Mouse (Mus musculus) neutrophil, adult 65 days (primary cell): ENCODE results near the gene Ephx3. TPM values are rescaled to one million over a fixed set of nuclear protein-coding genes. Genes with fewer than 3 reads are reported as not detected.

Experiments
- total RNA-seq: library from RNA; stranded (reverse); gene quantifications from 2 replicates; pipeline ENCODE4 v1.2.4, GENCODE M21; 2023

Gene Ephx3
- total RNA-seq = not detected in 2 replicates

DNA sequence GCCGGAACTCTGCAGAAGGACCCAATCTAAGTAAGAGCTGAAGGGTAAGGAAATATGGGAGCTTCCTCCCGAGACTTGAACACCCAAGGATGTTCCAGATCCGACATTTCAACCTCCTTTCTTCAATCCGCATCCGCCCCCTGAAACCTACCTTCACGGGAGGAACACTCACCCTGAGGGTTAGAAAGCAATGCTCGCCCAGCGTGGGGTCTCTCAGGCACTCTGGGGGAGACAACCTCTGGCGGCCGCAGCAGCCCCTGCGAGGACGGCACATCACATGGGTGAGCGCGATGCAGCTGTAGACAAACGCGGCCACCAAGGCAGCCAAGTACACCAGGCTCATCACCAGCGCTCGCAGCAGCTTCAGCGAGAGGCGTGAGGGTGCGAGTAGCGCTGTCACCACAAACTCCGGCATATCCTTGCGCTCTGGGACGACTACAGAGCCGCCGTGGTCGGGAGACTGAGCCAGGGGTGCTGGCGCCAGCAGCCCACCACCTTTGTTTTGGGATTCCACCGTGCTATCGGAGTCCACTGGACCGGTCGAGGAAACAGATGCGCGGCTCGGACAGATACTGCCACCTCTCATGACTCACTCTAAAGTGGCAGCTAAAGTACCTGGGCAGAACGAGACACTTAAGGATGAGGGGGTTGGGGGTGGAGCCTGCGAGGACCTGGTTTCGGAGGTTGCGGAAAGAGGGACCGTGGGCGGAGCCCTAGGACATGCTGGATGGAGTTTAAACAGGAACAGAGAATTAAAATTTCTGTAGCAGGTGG, at the start of gene Ephx3:
Gene Ephx3, minus strand, starts transcription at position 687 of the 774 bp plus-strand sequence.

DNA sequence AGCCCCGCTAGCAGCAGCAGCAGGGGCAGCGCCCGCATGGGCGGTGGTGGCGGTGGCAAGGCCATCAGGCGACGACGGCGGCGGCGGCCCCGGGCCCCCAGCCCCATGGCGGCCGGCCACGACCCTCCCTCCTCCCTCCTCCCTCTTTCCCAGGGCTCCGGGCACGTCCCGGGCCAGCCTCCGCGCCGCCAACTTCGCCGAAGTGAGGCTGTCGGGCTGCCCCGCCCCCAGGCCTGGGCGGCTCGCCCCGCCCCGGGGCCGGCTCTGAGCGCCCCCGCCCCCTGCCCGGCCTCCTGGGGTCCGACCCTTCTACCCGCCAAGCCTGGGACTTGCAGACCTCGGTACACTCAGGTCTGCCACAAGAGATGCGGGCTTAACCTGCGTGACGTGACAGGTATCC, 22.7 kb downstream of the Ephx3 start, which contains the start of gene Notch3:
Gene Notch3, minus strand, starts transcription at position 166 of the 400 bp plus-strand sequence.

Other genes with a start within 250 kb of the Ephx3 start
- 52.5 and 93.8 TPM in 2 replicates for gene Rrp1b, start 153.4 kb downstream of the Ephx3 start, total RNA-seq
- gene Hsf2bp, start 153.2 kb downstream of the Ephx3 start, total RNA-seq = not detected in 2 replicates
- 0.05 and 0.25 TPM in 2 replicates for gene Notch3, start 22.7 kb downstream of the Ephx3 start, total RNA-seq
- gene Brd4, start 95.2 kb upstream of the Ephx3 start, total RNA-seq = 251 and 326 TPM in 2 replicates
- 77.8 and 97.5 TPM in 2 replicates for gene Akap8, start 131.7 kb upstream of the Ephx3 start, total RNA-seq
- gene Akap8l, start 161.1 kb upstream of the Ephx3 start, total RNA-seq = 28.9 and 40.3 TPM in 2 replicates
- gene Wiz, start 199.9 kb upstream of the Ephx3 start, total RNA-seq = 13.4 and 16.6 TPM in 2 replicates
- 42.4 and 48.5 TPM in 2 replicates for gene Rasal3, start 214.0 kb upstream of the Ephx3 start, total RNA-seq
- 0.18 and 0.69 TPM in 2 replicates for gene Pglyrp2, start 234.6 kb upstream of the Ephx3 start, total RNA-seq